8 mouse cellular contexts compared by ENCODE assay signal in the genomic region with DNA sequence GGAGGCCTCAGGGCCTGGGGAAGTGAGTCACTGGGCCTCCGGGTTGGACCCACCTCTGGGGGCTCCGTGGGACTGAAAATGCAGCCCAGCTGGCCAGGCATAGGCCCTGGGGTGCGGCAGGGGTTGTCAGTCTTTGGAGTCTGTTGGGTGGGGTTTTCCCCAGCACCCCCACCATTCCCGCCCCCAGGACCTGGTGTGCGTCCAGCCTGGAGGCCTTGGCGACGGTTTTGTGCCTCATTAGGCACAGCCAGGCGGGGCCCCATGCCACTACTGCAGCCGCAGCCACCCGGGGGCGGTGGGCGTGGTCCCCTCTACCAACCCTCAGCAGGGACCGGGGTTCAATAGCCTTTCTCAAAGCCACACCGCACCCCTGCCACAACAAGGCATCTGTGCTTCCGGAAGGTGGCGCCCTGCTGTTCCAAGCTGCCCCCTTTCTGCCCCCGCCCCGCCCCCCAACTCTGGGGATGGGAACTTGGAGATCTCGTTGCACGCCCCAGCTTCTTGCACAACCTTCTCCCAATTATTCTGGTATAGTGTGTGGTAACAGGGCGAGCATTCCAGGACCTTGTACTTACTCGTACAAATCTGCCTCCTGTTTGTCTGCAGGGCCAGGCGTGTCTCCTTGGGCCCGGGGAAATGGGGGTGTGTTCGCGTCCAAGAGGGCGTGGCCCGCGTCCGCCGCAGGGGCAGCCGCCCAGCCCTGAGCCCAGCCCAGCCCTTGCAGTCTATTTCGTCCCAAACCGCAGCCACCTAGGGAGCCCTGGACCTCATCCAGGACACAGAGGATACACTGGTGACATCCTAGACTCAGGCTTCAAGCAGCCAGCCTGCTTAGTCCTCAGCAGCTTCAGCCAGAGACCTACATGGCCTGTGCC. TPM values are rescaled to one million over a fixed set of nuclear protein-coding genes. Genes with fewer than 3 reads are reported as not detected.
DNase-seq lines count a peak whose midpoint lies in the region; ATAC-seq and TF ChIP-seq lines count a peak whose summit lies in the region.

No protein-coding gene starts in this region.

- H3K36me3 ChIP-seq in hindbrain, embryonic 13.5 days = no peaks in the 10 kb centered on the region

- intact Hi-C loops in gastrocnemius, adult 2 months (cut with DNase I) = loop anchor here (2.0 kb wide), 1 partner anchor 22 kb away; no protein-coding TSS in a partner anchor

- TF ChIP-seq CTCF in gastrocnemius, adult 2 months (IDR thresholded peaks at IDR 0.05) = peak; percentile 73

- ATAC-seq in hindbrain, embryonic 13.5 days (ENCODE audit: low FRiP score) = peak; percentile 89
- ATAC-seq in erythroid progenitor cell, adult 5-6 weeks (replicated peaks; ENCODE audit: low FRiP score, poor library complexity, severe bottlenecking) = no peak

- H3K4me1 ChIP-seq in hindbrain, embryonic 13.5 days (replicated peaks) = peaks cover 16% of the 10 kb centered on the region

- H3K27me3 ChIP-seq in hindbrain, embryonic 13.5 days = no peaks in the 10 kb centered on the region

- no peaks in the 10 kb centered on the region for H3K9me3 ChIP-seq in hindbrain, embryonic 13.5 days

- peak overlapping the region; percentile 73 for H3K4me3 ChIP-seq in gastrocnemius, adult 2 months
- H3K4me3 ChIP-seq in hindbrain, embryonic 13.5 days = peak overlapping the region; percentile 31

- peak overlapping the region; percentile 67 for H3K9ac ChIP-seq in hindbrain, embryonic 13.5 days

- under 1% methylated on average over 34 of the region's 34 CpGs for WGBS in hindbrain, embryonic 13.5 days

- peak overlapping the region; percentile 91 for H3K27ac ChIP-seq in gastrocnemius, adult 2 months
- H3K27ac ChIP-seq in hindbrain, embryonic 13.5 days = peak overlapping the region; percentile 78

- DNase-seq in MN1 (ENCODE audit: low spot score) = peak; percentile 78
- peak; percentile 47 to 48 for DNase-seq in adrenal gland, postnatal 4 days (ENCODE audit: low spot score in 2 of 2)
- peak; percentile 92 for DNase-seq in gastrocnemius, adult 2 months
- peak; percentile 45 to 50 for DNase-seq in layer of hippocampus, postnatal 14 days (ENCODE audit: low spot score in 2 of 2)
- peak; percentile 85 for DNase-seq in lung, postnatal 36 days
- peak; percentile 89 for DNase-seq in retina, postnatal 1 day

- H3K4me2 ChIP-seq in hindbrain, embryonic 13.5 days = peak overlapping the region; percentile 57

RNA-seq across cellular contexts. Expression of a gene that starts 26.1 kb away (rescaled TPM):
- 10 to 100 TPM; 15.6 to 19.9 TPM for total RNA-seq in adrenal gland, postnatal 4 days (2021)
- total RNA-seq in gastrocnemius, adult 2 months (2021) = 10 to 100 TPM; 41.4 to 47.1 TPM
- 33.7 and 36.0 TPM in 2 replicates for polyA plus RNA-seq in hindbrain, embryonic 13.5 days (2015; fragmentation: Nextera tagmentation; extraction: Ambion mirVana)
- total RNA-seq in layer of hippocampus, postnatal 14 days (2021) = 10 to 100 TPM; 15.9 to 16.4 TPM
- not detected in 2 replicates for total RNA-seq in erythroid progenitor cell, adult 5-6 weeks (2015; ENCODE audit: low replicate concordance)
- total RNA-seq in erythroid progenitor cell, adult 5-6 weeks (2017; ENCODE audit: low replicate concordance) = not detected in 2 replicates

Comparison
In these comparisons a context has a peak if more than half of its experiments do, and no peak if none do; other contexts are left out.
1. RNA of a gene that starts 26.1 kb away (total RNA-seq): 41.4 to 47.1 TPM in gastrocnemius, adult 2 months, 15.6 to 19.9 TPM in adrenal gland, postnatal 4 days and 15.9 to 16.4 TPM in layer of hippocampus, postnatal 14 days; not detected in erythroid progenitor cell, adult 5-6 weeks; every median in the first group is over 10 times any median in the second.
2. Peak in every context shown above with its lines, with median percentiles within 50 percentile points of each other: DNase-seq.